Comparison of ENCODE assay signal across 22 mouse cellular contexts in genomic region chr5:13263539-13263938, GRCm38 (mm10).
DNase-seq lines count a peak whose midpoint lies in the region; ATAC-seq and TF ChIP-seq lines count a peak whose summit lies in the region.
"Had no signal": no experiment of that assay in that cellular context is flagged by ENCODE, and none has a peak within 500 bp of the region (broad histone marks: within the 10 kb centered on the region; RNA-seq: fewer than 3 reads in every experiment).

No protein-coding gene starts in this region.

- no peaks in the 10 kb centered on the region for H3K27me3 ChIP-seq in hindbrain, embryonic 14.5 days (ENCODE audit: control insufficient read depth, insufficient read depth, low read length)
- H3K27me3 ChIP-seq in hindbrain, embryonic 11.5 days (ENCODE audit: control insufficient read depth, insufficient read depth, low read length), result no peaks in the 10 kb centered on the region
- no peaks in the 10 kb centered on the region for H3K27me3 ChIP-seq in MEL (ENCODE audit: control insufficient read depth in 1 of 2, insufficient read depth in 2 of 2, low read length in 2 of 2)
- no peaks in the 10 kb centered on the region for H3K27me3 ChIP-seq in forebrain, embryonic 16.5 days (replicated peaks; ENCODE audit: control insufficient read depth, insufficient read depth, low read length)
- H3K27me3 ChIP-seq: embryonic facial prominence, embryonic 15.5 days; heart, embryonic 15.5 days had no signal

- TF ChIP-seq CTCF in MEL (IDR thresholded peaks at IDR 0.05 in 2 of 3, conservative IDR thresholded peaks at IDR 0.05 in 1 of 3; ENCODE audit: control insufficient read depth in 1 of 3, insufficient read depth in 1 of 3, low read depth in 2 of 3, low read length in 3 of 3, poor library complexity in 1 of 3, severe bottlenecking in 1 of 3), result no peak

- H3K9me3 ChIP-seq in hindbrain, embryonic 14.5 days (ENCODE audit: control insufficient read depth, low read length), result no peaks in the 10 kb centered on the region
- H3K9me3 ChIP-seq in hindbrain, embryonic 11.5 days (ENCODE audit: control insufficient read depth, low read length), result no peaks in the 10 kb centered on the region
- H3K9me3 ChIP-seq in MEL (replicated peaks; ENCODE audit: insufficient read depth, low read length), result no peaks in the 10 kb centered on the region
- H3K9me3 ChIP-seq in forebrain, embryonic 16.5 days (ENCODE audit: control insufficient read depth, low read length), result no peaks in the 10 kb centered on the region
- H3K9me3 ChIP-seq: embryonic facial prominence, embryonic 15.5 days; heart, embryonic 15.5 days had no signal

- H3K4me1 ChIP-seq in hindbrain, embryonic 14.5 days (replicated peaks; ENCODE audit: control insufficient read depth, insufficient read depth, low read length), result 0 out of 2 replicates have a peak, but pooled peaks cover 3% of the 10 kb centered on the region
- H3K4me1 ChIP-seq in hindbrain, embryonic 11.5 days (replicated peaks; ENCODE audit: control insufficient read depth, insufficient read depth, low read length), result no peaks in the 10 kb centered on the region
- no peaks in the 10 kb centered on the region for H3K4me1 ChIP-seq in MEL (ENCODE audit: control insufficient read depth in 1 of 2, insufficient read depth in 2 of 2, low read length in 2 of 2)
- 0 out of 2 replicates have a peak, but pooled peaks cover 2% of the 10 kb centered on the region for H3K4me1 ChIP-seq in forebrain, embryonic 16.5 days (replicated peaks; ENCODE audit: control insufficient read depth, insufficient read depth, low read length)
- H3K4me1 ChIP-seq: embryonic facial prominence, embryonic 15.5 days; heart, embryonic 15.5 days had no signal

- no peak overlapping the region for H3K4me3 ChIP-seq in hindbrain, embryonic 14.5 days (replicated peaks; ENCODE audit: low read length)
- H3K4me3 ChIP-seq in hindbrain, embryonic 11.5 days (ENCODE audit: low read depth, low read length), result no peak overlapping the region
- H3K4me3 ChIP-seq in MEL (ENCODE audit: control insufficient read depth in 1 of 2, insufficient read depth in 1 of 2, low read depth in 2 of 2, low read length in 2 of 2), result no peak overlapping the region
- no peak overlapping the region for H3K4me3 ChIP-seq in forebrain, embryonic 16.5 days (replicated peaks; ENCODE audit: low read length)
- H3K4me3 ChIP-seq: embryonic facial prominence, embryonic 15.5 days; erythroblast, embryonic 14.5 days; heart, embryonic 15.5 days had no signal

- H3K79me2 ChIP-seq in MEL (ENCODE audit: control insufficient read depth, insufficient read depth, low read length, poor library complexity), result no peaks in the 10 kb centered on the region

- TF ChIP-seq EP300 in MEL (IDR thresholded peaks at IDR 0.05; ENCODE audit: low read depth in 1 of 2, low read length in 2 of 2), result no peak

- H3K4me2 ChIP-seq in hindbrain, embryonic 14.5 days (replicated peaks), result no peak overlapping the region
- H3K4me2 ChIP-seq in hindbrain, embryonic 11.5 days (replicated peaks; ENCODE audit: low read depth, low read length), result no peak overlapping the region
- H3K4me2 ChIP-seq in forebrain, embryonic 16.5 days (ENCODE audit: low read length), result no peak overlapping the region
- H3K4me2 ChIP-seq: embryonic facial prominence, embryonic 15.5 days; heart, embryonic 11.5 days; heart, embryonic 15.5 days had no signal

- TF ChIP-seq POLR2A in MEL (IDR thresholded peaks at IDR 0.05; ENCODE audit: control insufficient read depth in 1 of 2, insufficient read depth in 1 of 2, low read depth in 1 of 2, low read length in 2 of 2, poor library complexity in 1 of 2), result no peak

- no peak overlapping the region for H3K27ac ChIP-seq in hindbrain, embryonic 14.5 days
- no peak overlapping the region for H3K27ac ChIP-seq in hindbrain, embryonic 11.5 days (ENCODE audit: low read depth, low read length)
- no peak overlapping the region for H3K27ac ChIP-seq in MEL (ENCODE audit: control insufficient read depth, low read depth, low read length)
- no peak overlapping the region for H3K27ac ChIP-seq in forebrain, embryonic 16.5 days (ENCODE audit: low read length)
- H3K27ac ChIP-seq: embryonic facial prominence, embryonic 15.5 days; heart, embryonic 15.5 days; hindbrain, postnatal 0 days had no signal

- no peak for DNase-seq in hindbrain, embryonic 14.5 days (ENCODE audit: low spot score)
- no peak for DNase-seq in hindbrain, embryonic 11.5 days (ENCODE audit: low spot score)
- DNase-seq in 416B (ENCODE audit: low read depth), result peak; percentile 11
- peak; percentile 15 for DNase-seq in MEL (ENCODE audit: low read depth, low spot score)
- no peak for DNase-seq in spleen, postnatal 14 days (ENCODE audit: low spot score in 2 of 2)
- DNase-seq in frontal cortex, postnatal 36 days (ENCODE audit: low spot score in 2 of 2), result no peak
- DNase-seq: adrenal gland, adult 2 months; adrenal gland, postnatal 25 days; B cell, adult 2 months; cerebellum, adult 2 months; cerebellum, postnatal 14 days; embryo, embryonic 11 days; gastrocnemius, postnatal 36 days; heart, postnatal 14 days; kidney, adult 11 months; kidney, adult 9 months had no signal

- 65% methylated on average over 3 of the region's 3 CpGs for WGBS in hindbrain, embryonic 14.5 days
- WGBS in hindbrain, embryonic 11.5 days, result 79% methylated on average over 3 of the region's 3 CpGs
- 46% methylated on average over 3 of the region's 3 CpGs for WGBS in forebrain, embryonic 16.5 days

- H3K9ac ChIP-seq in hindbrain, embryonic 14.5 days, result no peak overlapping the region
- no peak overlapping the region for H3K9ac ChIP-seq in hindbrain, embryonic 11.5 days (ENCODE audit: low read depth, low read length)
- no peak overlapping the region for H3K9ac ChIP-seq in MEL (ENCODE audit: control insufficient read depth, low read depth, low read length, poor library complexity, severe bottlenecking)
- no peak overlapping the region for H3K9ac ChIP-seq in forebrain, embryonic 16.5 days (replicated peaks; ENCODE audit: low read depth, low read length)
- H3K9ac ChIP-seq: embryonic facial prominence, embryonic 15.5 days; heart, embryonic 15.5 days had no signal

- 0 out of 2 replicates have a peak, but pooled peaks have one; percentile 14 for ATAC-seq in hindbrain, embryonic 14.5 days (ENCODE audit: low FRiP score)
- no peak; the same call in 1 of the 2 replicates for ATAC-seq in hindbrain, embryonic 11.5 days (ENCODE audit: low FRiP score)
- ATAC-seq in forebrain, embryonic 16.5 days, result peak; percentile 57; the same call in 1 of the 2 replicates

- H3K36me3 ChIP-seq in hindbrain, embryonic 14.5 days (replicated peaks; ENCODE audit: control insufficient read depth, insufficient read depth), result no peaks in the 10 kb centered on the region
- no peaks in the 10 kb centered on the region for H3K36me3 ChIP-seq in hindbrain, embryonic 11.5 days (ENCODE audit: control insufficient read depth, insufficient read depth, low read length)
- peaks cover 0 to 2% of the 10 kb centered on the region in 2 experiments; a peak in 2 of 4 replicates for H3K36me3 ChIP-seq in MEL (ENCODE audit: control insufficient read depth in 1 of 2, insufficient read depth in 2 of 2, low read length in 2 of 2)
- no peaks in the 10 kb centered on the region for H3K36me3 ChIP-seq in forebrain, embryonic 16.5 days (ENCODE audit: control insufficient read depth, insufficient read depth)
- H3K36me3 ChIP-seq: embryonic facial prominence, embryonic 15.5 days; heart, embryonic 15.5 days had no signal

- TF ChIP-seq RAD21 in MEL (IDR thresholded peaks at IDR 0.05; ENCODE audit: low read depth, low read length), result no peak

TF ChIP-seq in MEL, 35 proteins besides CTCF, POLR2A, EP300 and RAD21:
- TF ChIP-seq MEF2A (IDR thresholded peaks at IDR 0.05; ENCODE audit: extremely low read depth, insufficient replicate concordance, low read depth, low read length, poor library complexity, severe bottlenecking), result no peak
- TF ChIP-seq GABPA (IDR thresholded peaks at IDR 0.05; ENCODE audit: low read depth, low read length), result no peak
- no peak for TF ChIP-seq USF2 (IDR thresholded peaks at IDR 0.05; ENCODE audit: borderline replicate concordance in 1 of 2, insufficient read depth in 1 of 2, low read depth in 1 of 2, low read length in 2 of 2)
- TF ChIP-seq SIN3A (IDR thresholded peaks at IDR 0.05; ENCODE audit: low read length), result no peak
- no peak for TF ChIP-seq HCFC1 (IDR thresholded peaks at IDR 0.05; ENCODE audit: low read depth, low read length)
- TF ChIP-seq ETS1 (IDR thresholded peaks at IDR 0.05; ENCODE audit: low read depth, low read length), result no peak
- no peak for TF ChIP-seq CHD2 (IDR thresholded peaks at IDR 0.05; ENCODE audit: low read length)
- no peak for TF ChIP-seq ZC3H11A (IDR thresholded peaks at IDR 0.05; ENCODE audit: low read depth, low read length)
- TF ChIP-seq TAL1 (IDR thresholded peaks at IDR 0.05; ENCODE audit: low read length), result no peak
- TF ChIP-seq ZKSCAN1 (IDR thresholded peaks at IDR 0.05; ENCODE audit: low read depth, low read length), result no peak
- TF ChIP-seq ZMIZ1 (IDR thresholded peaks at IDR 0.05; ENCODE audit: low read depth, low read length), result no peak

Comparison
In these comparisons a context has a peak if more than half of its experiments do, and no peak if none do; other contexts are left out.
1. DNase-seq: peak in 416B (single experiment) and MEL (single experiment); none in hindbrain, embryonic 14.5 days (single experiment), hindbrain, embryonic 11.5 days (single experiment), spleen, postnatal 14 days (0 of 2) and frontal cortex, postnatal 36 days (0 of 2).